Mouse (Mus musculus) urinary bladder, postnatal 14 days (tissue): ENCODE results near the gene Ankrd53.

Source experiments
- DNase-seq: peaks from one replicate; pipeline ENCODE4 v3.0.0; 2021; ENCODE audit warnings: low spot score

Gene Ankrd53

DNA sequence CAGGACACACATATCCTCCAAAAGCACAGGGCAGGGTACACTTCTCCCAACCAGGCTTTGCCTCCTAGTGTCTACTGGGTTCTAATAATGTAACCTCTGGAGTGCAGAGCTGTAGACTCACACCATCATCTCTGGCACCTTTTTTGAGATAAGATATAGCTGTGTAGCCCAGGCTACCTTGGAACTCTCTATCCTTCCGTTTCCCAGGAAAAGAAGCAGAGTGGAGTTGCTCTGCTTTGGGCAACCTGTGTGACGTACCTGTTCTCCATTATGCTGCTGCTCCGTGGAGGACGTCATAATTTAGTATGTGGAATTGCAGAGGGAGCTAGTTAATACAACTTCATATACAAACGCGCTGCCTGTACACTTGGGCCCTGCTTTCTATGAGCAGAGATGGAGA is at the start of gene Ankrd53:
TSS of gene Ankrd53 (plus strand) at position 301 of the 400 bp plus-strand sequence.
- DNase-seq: no peak

DNA sequence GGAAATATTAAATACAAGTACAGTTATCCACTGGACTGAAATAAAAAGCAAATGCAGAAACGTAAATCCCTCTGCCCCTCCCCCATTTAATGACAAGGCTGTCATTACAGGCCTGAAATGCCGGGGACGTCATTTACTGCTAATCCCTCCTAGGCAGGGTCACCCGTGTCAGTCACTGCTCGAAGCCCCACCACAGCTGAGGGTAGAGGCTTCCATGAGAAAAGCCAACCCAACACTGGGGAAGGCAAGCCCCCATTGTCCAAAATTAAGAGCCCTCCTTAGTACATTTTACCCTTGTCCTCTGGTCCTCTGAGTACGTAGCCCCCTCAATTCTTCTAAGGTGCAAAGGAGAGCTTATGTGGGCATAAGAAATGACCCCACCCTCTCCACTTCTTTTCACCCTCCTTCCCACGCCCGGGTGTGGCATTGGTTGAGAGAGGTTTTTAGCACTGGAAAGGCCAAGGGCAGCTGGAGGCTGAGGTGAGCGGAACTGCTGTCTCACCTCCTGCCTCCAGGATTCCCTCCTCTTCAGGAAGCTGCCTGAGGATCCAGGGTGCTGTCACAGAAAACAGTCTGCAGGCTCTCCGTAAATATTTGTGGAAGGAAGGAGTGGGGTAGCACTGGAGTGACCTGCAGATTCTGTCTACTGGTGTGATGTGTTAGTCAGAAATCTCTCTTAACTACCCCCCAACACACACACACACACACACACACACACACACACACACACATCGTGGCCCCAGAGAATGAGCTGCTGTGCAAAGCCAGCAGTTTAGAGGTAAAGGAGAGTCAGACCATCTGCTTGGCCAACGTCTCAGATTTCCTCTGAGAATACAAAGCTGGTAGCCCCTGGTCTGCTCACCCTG is 48.9 kb upstream of the Ankrd53 start:
- DNase-seq: no peak

DNA sequence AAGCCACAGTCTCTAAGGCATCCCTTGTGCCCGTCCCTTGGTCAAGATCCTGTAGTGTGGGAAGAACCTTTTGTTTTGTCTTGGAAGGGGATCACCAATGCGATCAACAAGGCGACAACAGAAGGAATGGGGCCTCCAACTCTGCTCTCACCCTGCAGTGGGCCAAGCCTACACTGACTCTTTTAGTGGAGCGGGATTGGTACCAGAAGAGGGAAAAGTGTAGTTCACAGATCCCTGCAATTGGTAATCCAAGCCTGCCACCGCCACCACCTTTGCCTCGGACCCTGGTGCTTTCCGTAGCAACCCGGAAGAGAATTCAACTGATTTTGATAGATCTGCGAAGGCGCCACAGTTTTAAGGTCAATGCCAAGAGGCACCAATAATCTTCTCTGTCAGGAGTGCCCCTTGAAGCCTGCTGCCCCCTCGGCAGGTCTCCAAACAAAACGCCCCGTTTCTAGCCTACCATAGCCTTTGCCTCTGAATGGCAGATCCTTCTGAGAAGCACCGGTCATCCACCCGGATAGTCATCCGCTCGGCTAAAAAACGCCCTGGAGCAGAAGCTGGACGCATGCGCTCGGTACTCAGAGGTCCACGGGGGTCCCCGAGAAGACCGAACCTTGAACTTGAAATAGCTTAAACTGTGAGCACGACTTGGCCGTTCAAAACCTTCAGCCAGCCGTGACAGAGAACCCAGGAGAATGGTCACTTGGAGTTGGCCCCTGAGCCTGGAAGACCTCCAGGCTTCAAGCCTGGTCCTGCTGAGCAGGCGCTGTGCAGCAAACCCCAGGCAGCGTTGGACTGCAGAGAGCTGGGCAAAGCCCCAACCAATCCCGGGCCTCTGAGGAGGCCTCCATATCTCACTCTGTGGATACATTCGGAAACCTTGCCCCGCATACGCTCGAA is 48.0 kb upstream of the Ankrd53 start:
- no peak for DNase-seq

DNA sequence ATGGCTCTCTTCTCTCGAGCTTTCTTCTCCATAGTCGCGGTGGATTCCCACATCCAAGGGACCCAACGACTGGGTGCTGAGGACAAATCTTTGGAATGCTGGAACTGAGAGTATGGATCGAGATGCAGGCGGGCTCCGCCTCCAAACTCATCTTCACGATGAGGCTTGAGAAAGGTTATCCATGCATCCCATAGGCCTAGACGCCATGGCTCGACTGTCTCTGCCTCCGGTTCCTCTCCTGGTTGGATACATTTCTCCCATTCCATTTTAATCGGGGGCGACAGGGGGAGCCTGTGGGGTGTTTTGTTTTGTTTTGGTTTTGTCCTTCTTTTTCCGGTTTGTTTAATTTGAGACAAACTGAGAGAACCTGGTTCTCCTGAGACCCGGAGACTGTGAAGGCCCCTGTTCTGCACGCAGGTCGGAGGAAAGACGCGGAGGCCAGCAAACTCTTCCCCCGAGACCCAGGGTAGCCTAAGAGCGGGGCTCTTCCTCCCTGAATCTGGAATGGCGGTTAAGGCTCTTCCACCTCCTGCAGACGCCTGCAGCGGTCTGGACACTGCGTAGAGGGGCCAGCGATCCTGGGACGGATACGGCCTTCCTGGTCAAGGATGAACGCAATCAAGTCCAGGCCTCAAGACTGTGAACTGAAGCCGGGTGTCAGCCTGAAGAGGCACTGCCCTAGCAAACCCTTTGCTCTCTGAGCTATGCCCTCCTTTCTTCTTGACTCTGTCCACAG is 46.8 kb upstream of the Ankrd53 start:
- DNase-seq: no peak

DNA sequence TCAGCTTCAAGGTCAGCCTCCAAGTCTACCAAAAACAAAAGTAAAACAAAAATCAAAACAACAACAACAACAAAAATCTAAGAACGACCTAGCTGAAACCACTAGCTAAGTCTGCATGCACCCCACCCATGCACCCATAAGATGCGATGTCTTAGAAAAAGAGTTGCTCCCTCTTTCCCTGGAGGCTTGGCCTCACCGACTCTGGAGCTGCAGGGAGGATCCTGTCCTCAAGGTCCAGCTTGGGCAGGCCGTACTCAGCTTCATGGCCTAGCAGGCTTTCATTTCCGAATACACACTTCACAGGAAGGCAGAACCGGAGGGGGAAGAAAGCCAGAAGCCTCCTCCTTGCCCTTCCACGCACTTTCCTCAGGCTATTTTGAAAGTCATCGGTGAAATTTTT is 45.4 kb upstream of the Ankrd53 start:
- no peak for DNase-seq

DNA sequence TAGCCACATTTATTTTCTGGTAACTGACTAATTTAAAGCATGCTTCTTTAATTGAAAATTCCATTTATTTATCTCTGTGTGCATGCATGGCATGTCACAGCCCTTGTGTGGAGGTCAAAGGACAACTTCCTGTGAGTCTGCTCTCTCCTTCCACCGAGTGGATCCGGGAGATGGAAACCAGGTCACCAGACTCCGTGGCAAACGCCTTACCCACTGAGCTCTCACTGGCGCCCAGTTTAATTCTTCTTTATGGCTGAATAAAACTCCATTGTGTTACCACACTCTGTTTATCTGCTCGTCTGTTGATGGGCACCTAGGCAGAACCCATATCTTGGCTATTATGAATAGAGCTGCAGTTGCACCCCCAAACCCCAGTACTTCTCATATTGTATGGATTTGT is 39.9 kb upstream of the Ankrd53 start:
- DNase-seq: no peak

DNA sequence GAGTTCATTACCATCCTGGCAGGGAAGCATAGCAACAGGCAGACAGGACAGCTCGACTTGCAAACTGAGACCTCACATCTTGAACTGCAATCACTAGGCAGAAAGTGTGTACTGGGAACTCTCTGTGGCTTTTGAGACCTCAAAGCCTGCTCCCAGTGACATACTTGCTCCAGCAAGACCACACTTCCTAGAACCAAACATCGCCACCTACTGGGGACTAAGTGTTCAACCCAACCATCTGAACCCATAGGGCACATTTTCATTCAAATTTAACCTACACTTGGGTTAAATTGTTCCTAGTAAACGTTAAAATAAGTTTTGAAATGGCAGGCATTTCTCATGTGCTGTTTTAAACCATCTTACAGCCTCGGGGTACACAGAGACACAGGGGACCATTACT is 35.3 kb upstream of the Ankrd53 start:
- no peak for DNase-seq

DNA sequence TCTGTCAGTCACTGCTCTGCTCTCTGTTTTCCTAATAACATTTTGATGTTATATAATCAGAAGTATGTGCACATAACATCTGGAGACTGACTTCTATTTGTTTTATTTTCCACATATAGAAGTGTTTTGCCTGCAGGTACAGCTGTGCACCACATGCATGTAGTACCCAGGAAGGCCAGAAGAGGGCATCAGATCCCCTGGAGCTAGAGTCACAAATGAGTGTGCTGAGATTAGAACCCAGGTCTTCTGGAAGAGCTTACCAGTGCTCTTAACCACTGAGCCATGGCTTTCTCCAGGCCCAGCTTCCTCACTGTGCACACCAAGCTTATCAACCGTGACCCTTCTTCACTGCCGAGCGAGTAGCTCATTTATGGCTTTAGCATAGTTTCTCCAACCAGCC is 34.0 kb upstream of the Ankrd53 start:
- DNase-seq: no peak

DNA sequence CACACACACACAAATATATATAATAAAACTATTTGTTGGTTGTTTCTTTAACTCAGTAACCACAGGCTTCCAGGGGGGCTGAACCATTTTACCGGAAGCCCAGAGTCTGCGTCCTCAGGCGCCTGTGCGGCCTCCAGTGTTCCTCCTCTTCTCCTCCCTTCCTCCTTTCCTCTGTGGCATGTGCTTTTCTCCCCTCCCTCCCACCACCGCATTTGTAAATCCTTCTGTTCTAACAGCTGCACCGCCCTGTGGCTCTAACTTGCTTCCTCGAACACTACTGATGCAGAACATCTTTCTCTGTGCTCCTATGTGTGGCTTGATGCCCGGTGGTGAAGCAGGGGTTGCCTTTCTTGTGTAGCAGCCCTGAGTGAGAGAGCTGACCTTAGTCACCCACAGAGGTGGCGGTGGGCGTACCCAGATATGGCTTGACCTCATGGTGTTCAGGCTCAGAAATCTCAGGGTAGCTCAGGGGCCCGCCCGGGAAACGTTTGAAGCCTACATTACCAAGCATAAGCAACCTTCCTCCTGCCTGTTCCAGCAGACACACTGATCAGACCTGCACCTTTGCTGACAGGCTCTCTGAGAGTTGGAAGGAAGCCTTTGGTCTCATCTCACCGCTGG is 33.0 kb upstream of the Ankrd53 start:
- no peak for DNase-seq

DNA sequence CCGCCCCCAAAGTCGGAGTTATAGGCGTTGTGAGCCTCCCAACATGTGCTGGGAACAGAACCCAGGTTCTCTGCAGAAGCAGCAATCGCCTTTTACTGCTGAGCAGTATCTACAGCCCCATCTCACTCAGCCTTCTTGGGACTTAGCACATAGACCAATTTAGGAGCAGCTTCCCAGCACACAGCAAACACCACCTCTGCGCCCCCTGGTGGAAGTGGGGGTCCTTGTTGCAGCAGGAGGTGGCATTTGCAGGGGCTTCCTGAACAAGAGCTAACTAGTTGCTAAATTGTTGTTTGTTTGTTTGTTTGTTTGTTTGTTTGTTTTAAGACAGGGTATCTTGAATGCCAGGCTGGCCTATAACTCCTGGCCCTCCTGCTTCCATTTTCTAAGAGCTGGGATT is 31.3 kb upstream of the Ankrd53 start:
- DNase-seq: peak; percentile 71

DNA sequence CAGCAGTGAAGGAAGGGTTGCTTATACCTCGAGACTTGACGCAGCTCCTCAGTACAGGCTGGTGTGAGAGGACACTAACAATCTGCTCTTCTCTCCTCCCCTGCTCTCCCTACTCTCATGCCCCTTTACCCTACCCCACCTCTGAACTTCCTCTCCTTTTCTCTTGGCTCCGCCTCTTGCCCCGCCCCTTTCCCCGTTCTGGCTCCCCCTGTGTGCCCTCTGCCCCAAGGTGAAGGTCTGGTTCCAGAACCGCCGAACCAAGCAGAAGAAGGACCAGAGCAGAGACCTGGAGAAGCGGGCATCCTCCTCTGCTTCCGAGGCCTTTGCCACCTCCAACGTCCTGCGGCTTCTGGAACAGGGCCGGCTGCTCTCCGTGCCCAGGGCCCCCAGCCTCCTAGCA is 25.1 kb upstream of the Ankrd53 start:
- DNase-seq: no peak

DNA sequence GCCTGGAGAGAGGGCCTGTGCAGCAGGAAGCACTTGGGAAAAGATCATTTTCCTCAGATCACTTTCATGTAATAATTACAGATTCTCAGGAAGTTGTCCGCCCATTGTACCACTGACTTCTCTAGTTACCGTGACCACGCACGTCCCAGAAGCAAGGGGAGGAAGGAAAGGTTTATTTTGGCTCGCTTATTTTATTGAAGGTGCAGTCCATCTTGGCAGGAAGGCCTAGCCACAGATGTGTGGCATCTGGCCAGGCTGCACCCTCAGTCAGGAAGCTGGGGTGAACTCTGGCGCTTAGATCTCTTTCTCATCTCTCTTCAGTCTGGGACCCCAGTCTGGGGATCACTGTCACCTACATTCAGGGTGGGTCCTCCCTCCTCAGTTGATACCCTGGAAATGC is 23.8 kb upstream of the Ankrd53 start:
- DNase-seq: no peak

DNA sequence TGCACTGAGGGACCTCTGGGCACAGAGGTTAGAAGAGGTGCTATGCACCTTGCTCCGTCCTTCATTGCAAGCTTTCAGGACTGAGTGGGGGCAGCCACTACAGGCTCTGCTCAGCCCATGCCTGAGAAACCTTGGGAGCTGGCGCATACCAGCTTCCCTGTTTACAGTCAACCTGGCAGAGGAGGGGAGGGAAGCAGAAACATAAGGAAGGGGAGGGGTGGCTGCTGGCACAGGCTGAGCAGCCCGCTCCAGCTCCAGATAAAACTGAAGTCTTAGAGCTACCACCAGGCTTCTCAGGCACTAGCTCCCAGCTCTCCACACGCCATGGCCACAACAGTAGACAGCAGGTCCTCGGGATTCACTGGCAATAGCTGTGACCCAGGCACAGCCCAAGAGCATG is 19.7 kb upstream of the Ankrd53 start, which contains the start of gene Atp6v1b1:
TSS of gene Atp6v1b1 (plus strand) at position 230 of the 400 bp plus-strand sequence.
- DNase-seq: no peak

DNA sequence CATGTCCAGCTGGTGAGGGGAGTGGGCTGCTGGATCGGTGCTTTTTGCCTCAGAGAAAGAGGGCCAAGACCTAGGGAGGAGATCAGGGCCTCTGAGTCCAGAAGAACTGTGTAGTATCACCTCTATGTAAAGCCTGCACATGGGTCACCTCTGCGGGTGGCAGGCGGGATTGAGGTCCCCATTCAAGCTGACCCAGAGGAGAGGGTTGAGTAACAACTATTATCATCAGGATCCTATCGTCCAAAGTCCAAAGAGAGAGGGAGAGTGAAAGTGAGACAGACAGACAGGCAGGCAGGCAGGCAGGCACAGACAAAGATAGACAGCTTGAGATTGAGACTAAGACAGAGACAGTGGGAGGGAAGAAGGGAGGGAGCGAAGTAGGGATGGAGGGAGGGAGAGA is 19.2 kb upstream of the Ankrd53 start:
- DNase-seq: no peak

DNA sequence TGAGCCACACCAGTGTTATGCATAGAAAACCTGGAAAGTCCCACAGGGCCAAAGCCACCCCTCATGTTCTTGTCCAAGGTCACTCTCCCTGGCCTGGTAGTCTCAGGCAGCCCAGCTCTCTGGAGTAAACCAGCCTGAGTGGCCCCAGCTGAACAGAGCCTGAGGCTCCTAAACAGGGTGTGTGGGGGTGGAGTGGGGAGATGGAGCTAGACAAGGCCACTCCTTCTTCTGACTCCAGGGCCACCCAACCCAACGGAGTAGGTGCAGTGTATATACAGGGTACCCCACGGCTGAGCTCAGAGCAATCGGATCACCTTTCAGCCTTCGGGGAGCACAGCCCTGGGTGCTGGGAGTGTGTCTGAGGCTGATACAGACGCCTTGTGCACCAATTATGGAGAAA is 18.3 kb upstream of the Ankrd53 start:
- no peak for DNase-seq

DNA sequence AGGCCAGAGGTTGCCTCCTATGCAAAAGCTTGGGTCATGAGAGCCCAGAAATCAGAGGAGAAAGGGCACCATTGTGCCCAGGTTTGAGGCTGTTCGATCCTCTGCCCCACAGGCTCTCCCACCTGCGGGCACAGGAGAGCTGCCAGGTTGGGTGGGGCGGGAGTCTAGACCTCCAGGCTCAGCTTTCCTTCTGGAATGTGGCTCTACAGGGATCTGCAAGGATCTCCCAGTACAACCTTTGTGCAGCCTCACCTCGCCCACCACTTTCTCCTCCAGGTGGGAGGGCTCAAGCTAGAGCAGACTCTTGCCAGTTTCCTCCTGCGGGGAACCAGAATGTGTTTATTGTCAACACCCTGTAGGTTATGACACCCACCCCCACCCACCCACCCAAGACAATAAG is 17.9 kb upstream of the Ankrd53 start:
- no peak for DNase-seq

DNA sequence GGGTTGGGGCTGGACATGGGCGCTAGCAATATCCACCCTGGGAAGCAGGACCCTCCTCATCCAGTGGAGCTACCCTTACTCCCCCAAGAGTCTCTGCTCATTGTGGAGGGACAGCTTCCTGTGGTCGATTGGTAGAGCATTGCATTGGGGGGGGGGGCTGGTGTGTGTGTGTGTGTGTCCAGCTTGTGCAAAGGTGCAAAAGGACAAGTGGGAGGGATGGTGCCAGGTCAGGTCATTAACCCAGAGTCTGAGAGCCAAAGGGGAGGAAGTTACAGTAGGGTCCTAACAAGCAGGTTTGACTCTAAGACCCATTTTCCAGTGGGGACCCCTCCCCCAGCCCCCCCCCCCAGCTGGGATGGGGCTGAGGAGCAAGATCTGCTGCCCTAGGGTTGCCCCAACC is 17.0 kb upstream of the Ankrd53 start:
- no peak for DNase-seq

DNA sequence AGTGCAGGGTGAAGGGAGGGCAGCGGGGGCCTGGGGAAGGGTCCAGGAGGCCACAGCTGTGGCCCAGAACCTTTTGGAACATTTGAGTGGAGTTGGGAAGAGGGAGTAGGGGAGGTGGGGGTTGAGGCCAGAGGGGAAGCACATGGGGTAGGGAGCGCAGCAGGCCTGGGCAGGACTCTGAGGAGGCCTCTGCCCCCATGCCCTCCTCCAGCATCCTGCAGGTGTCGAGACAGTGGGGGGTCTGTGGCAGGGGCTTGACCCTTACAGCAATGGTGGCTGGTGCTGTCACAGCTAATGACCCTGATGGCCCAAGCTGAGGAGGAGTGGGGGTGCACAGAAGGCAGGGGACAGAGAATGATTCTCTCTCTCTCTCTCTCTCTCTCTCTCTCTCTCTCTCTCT is 13.2 kb upstream of the Ankrd53 start:
- no peak for DNase-seq

DNA sequence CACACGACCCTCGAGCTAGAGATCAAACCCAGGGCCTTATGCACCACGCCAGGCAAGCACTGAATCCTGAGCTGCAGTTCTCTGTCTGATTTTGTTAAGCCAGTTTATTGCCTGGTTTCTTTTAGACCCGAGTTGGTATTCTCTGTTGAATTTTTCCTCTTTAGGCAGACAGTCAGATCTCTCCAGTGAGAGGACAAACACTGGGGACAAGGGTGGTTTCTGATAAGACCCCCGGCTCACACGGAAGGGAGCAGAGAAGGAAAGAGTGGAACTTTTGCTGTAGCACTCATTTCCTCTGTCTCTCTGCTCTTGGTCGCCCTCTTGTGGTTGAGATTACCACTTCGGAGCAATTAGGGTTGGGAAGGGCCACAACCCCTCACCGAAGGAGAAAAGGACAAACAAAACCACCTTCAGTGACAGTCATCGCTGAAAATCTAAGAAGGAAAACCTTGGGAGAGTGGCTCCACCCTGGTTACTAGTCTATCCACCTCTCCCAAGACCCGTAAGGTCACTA is 12.2 kb upstream of the Ankrd53 start:
- DNase-seq: peak; percentile 73

DNA sequence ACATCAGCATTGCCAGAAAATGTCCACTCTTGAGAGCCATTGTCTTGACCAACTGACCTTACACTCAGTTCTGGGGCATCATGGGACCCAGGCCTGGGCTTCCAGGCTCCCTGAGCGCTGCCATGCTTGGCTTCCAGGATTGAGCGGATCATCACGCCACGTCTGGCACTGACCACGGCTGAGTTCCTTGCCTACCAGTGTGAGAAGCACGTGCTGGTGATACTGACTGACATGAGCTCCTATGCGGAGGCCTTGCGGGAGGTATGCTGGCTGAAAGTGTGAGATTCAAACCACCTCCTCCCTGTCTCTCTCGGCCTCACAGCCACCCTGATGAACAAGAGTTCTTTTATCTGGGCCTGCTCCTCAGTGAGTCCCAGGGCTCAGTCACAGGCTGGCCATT is 6.4 kb upstream of the Ankrd53 start:
- no peak for DNase-seq

DNA sequence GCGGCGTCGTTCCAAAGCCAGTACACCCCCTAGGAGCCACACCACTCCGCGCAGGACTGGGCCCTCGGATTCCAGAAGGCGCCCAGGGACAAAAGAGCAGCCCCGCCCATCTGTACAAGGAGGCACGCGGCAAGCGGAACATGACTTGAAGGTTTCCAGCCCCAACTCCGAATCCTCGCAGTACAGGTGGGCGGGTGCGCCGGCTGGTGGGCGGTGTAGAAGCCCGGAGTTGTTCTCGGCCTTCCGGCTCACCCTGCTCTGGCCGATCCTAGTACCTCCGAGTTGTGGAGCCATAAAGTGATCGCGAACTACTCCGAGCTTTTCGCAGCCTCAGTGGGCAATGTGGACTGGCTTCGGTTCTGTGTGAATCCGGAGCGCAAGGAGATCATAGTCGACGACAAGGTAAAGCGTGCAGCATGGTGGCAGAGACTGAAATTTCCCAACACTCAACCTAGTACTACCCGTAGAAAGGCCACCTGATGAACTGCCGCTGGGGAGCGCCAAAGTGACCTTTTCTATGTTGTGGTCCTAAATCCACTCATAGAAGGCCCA is 512 bp downstream of the Ankrd53 start:
- peak; percentile 55 for DNase-seq
